Mouse (Mus musculus) heart, embryonic 16.5 days (tissue): ENCODE data around the gene Foxk2. TPM values are rescaled to one million over a fixed set of nuclear protein-coding genes. Genes with fewer than 3 reads are reported as not detected.

ENCODE experiments used
- ATAC-seq: fragments of 200-750 bp; cut with Nextera tagmentation; replicated peaks from 2 replicates; pipeline ENCODE4 v1.8.0; 2017; ENCODE audit warnings: moderate number of reproducible peaks; ENCODE audit not compliant: insufficient read depth, low FRiP score; ENCODE audit errors: extremely low read depth
- H3K27ac ChIP-seq: fragments of 300-500 bp; sonication (generic); 2 replicates; pipeline ENCODE4 v1.5.1; 2014; ENCODE audit warnings: mild to moderate bottlenecking, low read length, control low read depth, moderate library complexity
- H3K27me3 ChIP-seq: fragments of 300-500 bp; sonication (generic); 2 replicates; pipeline ENCODE4 v1.6.1; 2014; ENCODE audit warnings: low read length, mixed read lengths; ENCODE audit not compliant: control insufficient read depth, insufficient read depth
- H3K36me3 ChIP-seq: fragments of 300-500 bp; sonication (generic); 2 replicates; pipeline ENCODE4 v1.6.1; 2014; ENCODE audit not compliant: control insufficient read depth, insufficient read depth
- H3K4me1 ChIP-seq: fragments of 300-500 bp; sonication (generic); 2 replicates; pipeline ENCODE4 v1.6.1; 2014; ENCODE audit warnings: low read length, mixed read lengths; ENCODE audit not compliant: control insufficient read depth, insufficient read depth
- H3K4me2 ChIP-seq: fragments of 300-500 bp; sonication (generic); 2 replicates; pipeline ENCODE4 v1.6.1; 2014; ENCODE audit warnings: low read depth, mild to moderate bottlenecking, control low read depth, low read length
- H3K4me3 ChIP-seq: fragments of 300-500 bp; sonication (generic); 2 replicates; pipeline ENCODE4 v1.5.1; 2014; ENCODE audit warnings: mild to moderate bottlenecking, control low read depth, low read length
- H3K9ac ChIP-seq: fragments of 300-500 bp; sonication (generic); 2 replicates; pipeline ENCODE4 v1.6.1; 2014; ENCODE audit warnings: low read length, control low read depth
- H3K9me3 ChIP-seq: fragments of 300-500 bp; sonication (generic); replicated peaks from 2 replicates; pipeline ENCODE4 v1.6.1; 2016; ENCODE audit warnings: low read length; ENCODE audit not compliant: control insufficient read depth
- WGBS: fragments of 180-500 bp; shearing (Covaris S2); extraction: QIAGEN DNeasy Blood & Tissue Kit; methylation state at CpG from one replicate; pipeline ENCODE4 v1.1.7; 2014; 5-methylcytosine and 5-hydroxymethylcytosine counted together
- polyA plus RNA-seq: library from polyadenylated mRNA; unstranded; fragments of >200 nt; fragmentation: Nextera tagmentation; extraction: Ambion mirVana; gene quantifications from 2 replicates; pipeline ENCODE4 v1.2.1, GENCODE M21; 2015

Gene Foxk2
- polyA plus RNA-seq, 1 experiment from 2014 or later = 4.6 TPM

GRCm38 (mm10) chr11:121231628-121232291 is 28.0 kb upstream of the Foxk2 start:
- ATAC-seq = no peak
- H3K9ac ChIP-seq = peak overlapping the region; percentile 18; the same call in 1 of the 2 replicates
- H3K4me1 ChIP-seq = peaks cover 34% of the 10 kb centered on the region
- no peak overlapping the region for H3K4me2 ChIP-seq
- H3K4me3 ChIP-seq = no peak overlapping the region
- H3K27me3 ChIP-seq = no peaks in the 10 kb centered on the region
- H3K27ac ChIP-seq = peak overlapping the region; percentile 68
- H3K36me3 ChIP-seq = no peaks in the 10 kb centered on the region
- no peaks in the 10 kb centered on the region for H3K9me3 ChIP-seq
- WGBS = 34% methylated on average over 4 of the region's 4 CpGs

- H3K9me3 ChIP-seq = no peaks in the 10 kb centered on the region
- peaks cover 31% of the 10 kb centered on the region for H3K4me1 ChIP-seq
- 25% methylated on average over 4 of the region's 4 CpGs for WGBS
- no peak overlapping the region for H3K27ac ChIP-seq
- H3K4me2 ChIP-seq = no peak overlapping the region
- 0 out of 2 replicates have a peak overlapping the region, but pooled peaks have one; percentile 34 for H3K9ac ChIP-seq
- H3K36me3 ChIP-seq = no peaks in the 10 kb centered on the region
- no peak overlapping the region for H3K4me3 ChIP-seq
- no peaks in the 10 kb centered on the region for H3K27me3 ChIP-seq
- no peak for ATAC-seq
Observed at GRCm38 (mm10) chr11:121232706-121233105, 27.1 kb upstream of the Foxk2 start.

GRCm38 (mm10) chr11:121235475-121236238 is 24.1 kb upstream of the Foxk2 start:
- Histone ChIP-seq H3K4me1 (peaks cover 35% of the 10 kb centered on the region), H3K27ac (peak overlapping the region; percentile 100), H3K9me3 (no peaks in the 10 kb centered on the region), H3K36me3 (peaks cover 7% of the 10 kb centered on the region; the same call in 1 of the 2 replicates), H3K9ac (peak overlapping the region; percentile 89), H3K4me3 (no peak overlapping the region), H3K4me2 (peak overlapping the region; percentile 68), H3K27me3 (no peaks in the 10 kb centered on the region)
- ATAC-seq = no peak
- 31% methylated on average over 9 of the region's 9 CpGs for WGBS

- peak within 1 kb of the TSS; percentile 73 for H3K4me2 ChIP-seq
- H3K4me1 ChIP-seq = peaks cover 32% of the 10 kb centered on the region
- H3K27me3 ChIP-seq = no peaks in the 10 kb centered on the region
- WGBS = under 1% methylated on average over 50 of the region's 50 CpGs
- H3K9me3 ChIP-seq = no peaks in the 10 kb centered on the region
- H3K4me3 ChIP-seq = peak within 1 kb of the TSS; percentile 92
- ATAC-seq = peak; percentile 98
- H3K9ac ChIP-seq = peak within 1 kb of the TSS; percentile 91
- peak within 1 kb of the TSS; percentile 100 for H3K27ac ChIP-seq
- H3K36me3 ChIP-seq = peaks cover 12% of the 10 kb centered on the region; the same call in 1 of the 2 replicates
Observed at GRCm38 (mm10) chr11:121236564-121237344, 23.0 kb upstream of the Foxk2 start, which contains the start of gene Narf. TSS of gene Narf (plus strand) at chr11:121237253.

GRCm38 (mm10) chr11:121237345-121238128 is 22.3 kb upstream of the Foxk2 start:
- Histone ChIP-seq H3K36me3 (peaks cover 16% of the 10 kb centered on the region), H3K4me2 (peak overlapping the region; percentile 73), H3K4me3 (peak overlapping the region; percentile 92), H3K27me3 (no peaks in the 10 kb centered on the region), H3K27ac (peak overlapping the region; percentile 98), H3K9me3 (no peaks in the 10 kb centered on the region), H3K4me1 (peaks cover 27% of the 10 kb centered on the region), H3K9ac (peak overlapping the region; percentile 91)
- 3% methylated on average over 28 of the region's 28 CpGs for WGBS
- ATAC-seq = peak; percentile 19

- no peak for ATAC-seq
- WGBS = 67% methylated on average over 2 of the region's 2 CpGs
- H3K4me1 ChIP-seq = peaks cover 24% of the 10 kb centered on the region
- H3K9me3 ChIP-seq = no peaks in the 10 kb centered on the region
- H3K9ac ChIP-seq = 0 out of 2 replicates have a peak overlapping the region, but pooled peaks have one; percentile 14
- peak overlapping the region; percentile 14; the same call in 1 of the 2 replicates for H3K4me2 ChIP-seq
- H3K36me3 ChIP-seq = peaks cover 33% of the 10 kb centered on the region
- H3K27me3 ChIP-seq = no peaks in the 10 kb centered on the region
- peak overlapping the region; percentile 33; the same call in 1 of the 2 replicates for H3K27ac ChIP-seq
- no peak overlapping the region for H3K4me3 ChIP-seq
Observed at GRCm38 (mm10) chr11:121239669-121240068, 20.1 kb upstream of the Foxk2 start.

GRCm38 (mm10) chr11:121250196-121250595 is 9.6 kb upstream of the Foxk2 start:
- no peak overlapping the region for H3K9ac ChIP-seq
- H3K9me3 ChIP-seq = no peaks in the 10 kb centered on the region
- H3K4me1 ChIP-seq = no peaks in the 10 kb centered on the region
- 82% methylated on average over 8 of the region's 8 CpGs for WGBS
- H3K4me2 ChIP-seq = no peak overlapping the region
- H3K4me3 ChIP-seq = no peak overlapping the region
- no peak for ATAC-seq
- peaks cover 72% of the 10 kb centered on the region for H3K36me3 ChIP-seq
- no peaks in the 10 kb centered on the region for H3K27me3 ChIP-seq
- H3K27ac ChIP-seq = no peak overlapping the region

- H3K36me3 ChIP-seq = peaks cover 5% of the 10 kb centered on the region; the same call in 1 of the 2 replicates
- H3K9me3 ChIP-seq = no peaks in the 10 kb centered on the region
- peak overlapping the region; percentile 76 for H3K4me2 ChIP-seq
- H3K27ac ChIP-seq = peak overlapping the region; percentile 74
- no peaks in the 10 kb centered on the region for H3K27me3 ChIP-seq
- H3K4me3 ChIP-seq = peak overlapping the region; percentile 82
- under 1% methylated on average over 59 of the region's 60 CpGs for WGBS
- peak overlapping the region; percentile 91 for H3K9ac ChIP-seq
- peaks cover 16% of the 10 kb centered on the region for H3K4me1 ChIP-seq
- ATAC-seq = peak; percentile 21
Observed at GRCm38 (mm10) chr11:121260211-121260906, 569 bp downstream of the Foxk2 start.
